Mouse (Mus musculus): ENCODE data around the gene Cacng3.

- no peak for TF ChIP-seq CTCF (conservative IDR thresholded peaks at IDR 0.05 in 1 of 2, IDR thresholded peaks at IDR 0.05 in 1 of 2; ENCODE audit: low read depth in 2 of 2, low read length in 2 of 2)
- no peak for TF ChIP-seq POLR2A (IDR thresholded peaks at IDR 0.05; ENCODE audit: low read depth, low read length)
- TF ChIP-seq EP300 (IDR thresholded peaks at IDR 0.05; ENCODE audit: low read length): no peak
- TF ChIP-seq MAX (IDR thresholded peaks at IDR 0.05; ENCODE audit: low read length): no peak
- no peak for TF ChIP-seq ZNF384 (IDR thresholded peaks at IDR 0.05; ENCODE audit: low read depth, low read length)
Observed at GRCm38 (mm10) chr7:122649306-122649705, 21.0 kb upstream of the Cacng3 start.

Data from CH12.LX (cell line).